Mouse (Mus musculus) CH12.LX (cell line): Measurements from ENCODE around the gene Rora. TPM values are rescaled to one million over a fixed set of nuclear protein-coding genes. Genes with fewer than 3 reads are reported as not detected.

Experiments used
- DNase-seq: peaks from one replicate; pipeline ENCODE4 v3.0.0-alpha.2; 2013; ENCODE audit errors: extremely low read depth
- H3K27ac ChIP-seq: 2 replicates; pipeline ENCODE4 v1.5.1; 2012; ENCODE audit warnings: low read depth, mild to moderate bottlenecking, control low read depth, moderate library complexity; ENCODE audit not compliant: insufficient read depth
- H3K27me3 ChIP-seq: replicated peaks from 2 replicates; pipeline ENCODE3; 2012; ENCODE audit warnings: inconsistent platforms
- H3K36me3 ChIP-seq, 2 experiments: replicated peaks in 1 of 2; 2 replicates each; pipeline versions ENCODE3 to v1.6.1; 2012; ENCODE audit warnings: inconsistent platforms in 1 of 2, low read length in 1 of 2, mild to moderate bottlenecking in 1 of 2, mixed read lengths in 1 of 2, moderate library complexity in 1 of 2; ENCODE audit not compliant: control insufficient read depth in 1 of 2, insufficient read depth in 1 of 2
- H3K4me1 ChIP-seq, 2 experiments: 2 replicates each; pipeline ENCODE4 v1.6.1; 2012; ENCODE audit warnings: inconsistent platforms in 1 of 2, moderate library complexity in 1 of 2; ENCODE audit not compliant: insufficient read depth in 2 of 2, control insufficient read depth in 1 of 2
- H3K4me2 ChIP-seq: 2 replicates; pipeline ENCODE4 v1.6.1; 2012; ENCODE audit warnings: low read depth, mild to moderate bottlenecking, control low read depth; ENCODE audit not compliant: poor library complexity, insufficient read depth, severe bottlenecking
- H3K4me3 ChIP-seq, 3 experiments: fragments of 150-350 bp in 1 of 3; sonication (generic) in 1 of 3; replicated peaks in 1 of 3; 2 replicates each; pipeline versions ENCODE3 to v1.5.1; 2011 to 2012; ENCODE audit warnings: low read depth in 2 of 3, low read length in 2 of 3, mild to moderate bottlenecking in 2 of 3, moderate library complexity in 2 of 3, control low read depth in 1 of 3, improper control_type of control experiment in 1 of 3, inconsistent platforms in 1 of 3, mixed read lengths in 1 of 3; ENCODE audit not compliant: poor library complexity in 1 of 3
- H3K79me2 ChIP-seq: replicated peaks from 2 replicates; pipeline ENCODE4 v1.6.1; 2012; ENCODE audit warnings: mild to moderate bottlenecking, moderate library complexity; ENCODE audit not compliant: control insufficient read depth, poor library complexity, insufficient read depth, severe bottlenecking; ENCODE audit errors: extremely low read depth
- H3K9ac ChIP-seq: 2 replicates; pipeline ENCODE4 v1.6.1; 2012; ENCODE audit warnings: low read depth, mild to moderate bottlenecking, control low read depth, moderate library complexity; ENCODE audit not compliant: insufficient read depth
- H3K9me3 ChIP-seq: replicated peaks from 2 replicates; pipeline ENCODE3; 2012; ENCODE audit warnings: low read length, inconsistent platforms, mixed read lengths
- CHD1 ChIP-seq: IDR thresholded peaks from 2 replicates; pipeline ENCODE4 v1.6.1; 2012; ENCODE audit warnings: low read depth, low read length, improper control_type of control experiment, inconsistent platforms
- CHD2 ChIP-seq: IDR thresholded peaks from 2 replicates; pipeline ENCODE4 v1.6.1; 2011; ENCODE audit warnings: low read length, improper control_type of control experiment
- E2F4 ChIP-seq: IDR thresholded peaks from 2 replicates; pipeline ENCODE4 v1.6.1; 2011; ENCODE audit warnings: low read depth, low read length, improper control_type of control experiment; ENCODE audit not compliant: insufficient replicate concordance
- ELF1 ChIP-seq: IDR thresholded peaks from 2 replicates; pipeline ENCODE4 v1.6.1; 2014; ENCODE audit warnings: low read depth, mild to moderate bottlenecking, inconsistent platforms, low read length, improper control_type of control experiment
- HCFC1 ChIP-seq: IDR thresholded peaks from 2 replicates; pipeline ENCODE4 v1.6.1; 2012; ENCODE audit warnings: low read depth, mild to moderate bottlenecking, inconsistent platforms, low read length, improper control_type of control experiment
- JUN ChIP-seq: IDR thresholded peaks from 2 replicates; pipeline ENCODE4 v1.6.1; 2011; ENCODE audit warnings: low read depth, mild to moderate bottlenecking, low read length, improper control_type of control experiment, moderate library complexity; ENCODE audit not compliant: insufficient read depth
- KAT2A ChIP-seq: IDR thresholded peaks from 2 replicates; pipeline ENCODE4 v1.6.1; 2012; ENCODE audit warnings: low read length, improper control_type of control experiment, inconsistent platforms; ENCODE audit not compliant: insufficient replicate concordance
- MAZ ChIP-seq: IDR thresholded peaks from 2 replicates; pipeline ENCODE4 v1.6.1; 2012; ENCODE audit warnings: low read depth, mild to moderate bottlenecking, inconsistent platforms, low read length, improper control_type of control experiment, moderate library complexity
- MEF2A ChIP-seq: IDR thresholded peaks from 2 replicates; pipeline ENCODE4 v1.6.1; 2014; ENCODE audit warnings: low read depth, mild to moderate bottlenecking, inconsistent platforms, low read length, improper control_type of control experiment, borderline replicate concordance
- MXI1 ChIP-seq: IDR thresholded peaks from 2 replicates; pipeline ENCODE4 v1.6.1; 2011; ENCODE audit warnings: mild to moderate bottlenecking, low read depth, low read length, improper control_type of control experiment
- MYC ChIP-seq: IDR thresholded peaks from 2 replicates; pipeline ENCODE4 v1.6.1; 2011; ENCODE audit warnings: low read depth, mild to moderate bottlenecking, improper control_type of control experiment, low read length
- NRF1 ChIP-seq: IDR thresholded peaks from 2 replicates; pipeline ENCODE4 v1.6.1; 2014; ENCODE audit warnings: low read depth, mild to moderate bottlenecking, inconsistent platforms, low read length, improper control_type of control experiment, moderate library complexity
- POLR2A ChIP-seq: IDR thresholded peaks from 2 replicates; pipeline ENCODE4 v1.6.1; 2011; ENCODE audit warnings: low read depth, mild to moderate bottlenecking, improper control_type of control experiment, low read length
- POLR2AphosphoS2 ChIP-seq: IDR thresholded peaks from 2 replicates; pipeline ENCODE4 v1.6.1; 2011; ENCODE audit warnings: low read depth, low read length, improper control_type of control experiment
- SIN3A ChIP-seq: IDR thresholded peaks from 2 replicates; pipeline ENCODE4 v1.6.1; 2012; ENCODE audit warnings: low read length, improper control_type of control experiment, inconsistent platforms
- UBTF ChIP-seq: IDR thresholded peaks from 2 replicates; pipeline ENCODE4 v1.6.1; 2012; ENCODE audit warnings: low read depth, mild to moderate bottlenecking, inconsistent platforms, low read length, improper control_type of control experiment, moderate library complexity
- USF2 ChIP-seq: conservative IDR thresholded peaks from 2 replicates; pipeline ENCODE4 v1.6.1; 2011; ENCODE audit warnings: low read depth, low read length, improper control_type of control experiment
- ZC3H11A ChIP-seq: IDR thresholded peaks from 2 replicates; pipeline ENCODE4 v1.6.1; 2012; ENCODE audit warnings: low read depth, mild to moderate bottlenecking, inconsistent platforms, low read length, improper control_type of control experiment
- ZKSCAN1 ChIP-seq: IDR thresholded peaks from 2 replicates; pipeline ENCODE4 v1.6.1; 2012; ENCODE audit warnings: low read depth, inconsistent platforms, low read length, improper control_type of control experiment, borderline replicate concordance
- ZMIZ1 ChIP-seq: IDR thresholded peaks from 2 replicates; pipeline ENCODE4 v1.6.1; 2012; ENCODE audit warnings: low read depth, mild to moderate bottlenecking, inconsistent platforms, low read length, improper control_type of control experiment
- ZNF384 ChIP-seq: IDR thresholded peaks from 2 replicates; pipeline ENCODE4 v1.6.1; 2012; ENCODE audit warnings: low read depth, low read length, improper control_type of control experiment, inconsistent platforms
- dilution Hi-C: fragments of 300-500 bp; cut with MboI; formaldehyde crosslinking; loops from 2 replicates; pipeline ENCODE4 v1.14.3; 2020; ENCODE audit warnings: low sequenced_read_pairs; ENCODE audit not compliant: extremely low pct_unique_long_range_greater_than_20kb, extremely low pct_ligation_motif_present
- in situ Hi-C: fragments of 300-500 bp; cut with MboI; formaldehyde crosslinking; loops from 3 replicates; pipeline ENCODE4 v1.14.3; 2019; ENCODE audit warnings: low sequenced_read_pairs, low pct_ligation_motif_present, low pct_unique_long_range_greater_than_20kb, mixed read lengths
- polyA plus RNA-seq: library from polyadenylated mRNA; unstranded; fragments of >175 nt; gene quantifications from 2 replicates; pipeline ENCODE4 v1.2.1, GENCODE M21; 2012; ENCODE audit warnings: low read depth; ENCODE audit not compliant: insufficient read length
- total RNA-seq, 2 experiments: library from RNA; depleted of rRNA; stranded (reverse); fragments of 300-350 nt in 1 of 2; fragments of >200 nt in 1 of 2; gene quantifications; 2 replicates each; pipeline ENCODE4 v1.2.3; 2012 to 2014

Rora gene
- total and polyA plus RNA-seq, 3 experiments: 0.36 to 0.66 (median 0.64) TPM

- Histone ChIP-seq H3K9ac (no peak overlapping the region), H3K9me3 (peaks cover 19% of the 10 kb centered on the region), H3K4me1 (no peaks in the 10 kb centered on the region), H3K4me2 (no peak overlapping the region), H3K4me3 (no peak overlapping the region), H3K27ac (no peak overlapping the region), H3K36me3 (no peaks in the 10 kb centered on the region), H3K79me2 (no peaks in the 10 kb centered on the region), H3K27me3 (no peaks in the 10 kb centered on the region)
- in situ Hi-C loops (no loop called here), dilution Hi-C loops (no loop called here)
- no peak for TF ChIP-seq HCFC1
- TF ChIP-seq MAZ: no peak
- TF ChIP-seq CHD1: no peak
- TF ChIP-seq ZC3H11A: no peak
- TF ChIP-seq NRF1: no peak
- TF ChIP-seq ZNF384: no peak
- TF ChIP-seq MXI1: no peak
- DNase-seq: no peak
These were observed 357.3 kb downstream of the Rora start for GRCm38 (mm10) chr9:69010886-69011285.

GRCm38 (mm10) chr9:69013186-69013715 lies 359.7 kb downstream of the Rora start:
- Histone ChIP-seq H3K4me3 (no peak overlapping the region), H3K79me2 (no peaks in the 10 kb centered on the region), H3K9me3 (peaks cover 19% of the 10 kb centered on the region), H3K36me3 (no peaks in the 10 kb centered on the region), H3K4me1 (no peaks in the 10 kb centered on the region), H3K9ac (no peak overlapping the region), H3K4me2 (no peak overlapping the region), H3K27ac (no peak overlapping the region), H3K27me3 (no peaks in the 10 kb centered on the region)
- dilution Hi-C loops: no loop called here
- DNase-seq: no peak
- in situ Hi-C loops: no loop called here
- no peak for TF ChIP-seq POLR2A
- no peak for TF ChIP-seq KAT2A
- no peak for TF ChIP-seq MAZ
- TF ChIP-seq MYC: no peak
- TF ChIP-seq JUN: no peak
- TF ChIP-seq CHD1: no peak
- TF ChIP-seq ZMIZ1: no peak
- no peak for TF ChIP-seq POLR2AphosphoS2
- no peak for TF ChIP-seq ZKSCAN1
- no peak for TF ChIP-seq UBTF
- no peak for TF ChIP-seq SIN3A
- no peak for TF ChIP-seq E2F4
- TF ChIP-seq ELF1: no peak
- no peak for TF ChIP-seq MEF2A
- no peak for TF ChIP-seq CHD2
- no peak for TF ChIP-seq USF2
